Mouse (Mus musculus) ES-CJ7 (cell line): ENCODE measurements around the gene Chdh.

Source experiments
- DNase-seq: peaks from one replicate; pipeline ENCODE4 v3.0.0; 2011; ENCODE audit warnings: low read depth, low spot score

Gene Chdh

GRCm38 (mm10) chr14:30008733-30009575 is at the start of gene Chdh, which contains the start of gene Il17rb:
Chdh (plus strand) TSS chr14:30009023.
Il17rb (minus strand) TSS chr14:30008896.
- no peak for DNase-seq

GRCm38 (mm10) chr14:29967611-29968010 is 41.2 kb upstream of the Chdh start:
- DNase-seq: peak; percentile 27

GRCm38 (mm10) chr14:29968075-29968821 is 40.6 kb upstream of the Chdh start, which contains the start of gene Selenok:
Selenok (plus strand) TSS chr14:29968308.
- DNase-seq: peak; percentile 99

- no peak for DNase-seq
Measured at GRCm38 (mm10) chr14:29971446-29971845, 37.4 kb upstream of the Chdh start.

GRCm38 (mm10) chr14:29971993-29972392 is 36.8 kb upstream of the Chdh start:
- no peak for DNase-seq

GRCm38 (mm10) chr14:29976927-29977326 is 31.9 kb upstream of the Chdh start:
- DNase-seq: no peak

- DNase-seq: peak; percentile 86
Measured at GRCm38 (mm10) chr14:29978254-29979204, 30.3 kb upstream of the Chdh start, which contains the start of gene Actr8. Actr8 (plus strand) TSS chr14:29978337.

- DNase-seq: peak; percentile 74
Measured at GRCm38 (mm10) chr14:29980447-29981205, 28.2 kb upstream of the Chdh start.

- no peak for DNase-seq
Measured at GRCm38 (mm10) chr14:29986096-29986495, 22.7 kb upstream of the Chdh start.

GRCm38 (mm10) chr14:29987276-29987675 is 21.5 kb upstream of the Chdh start:
- DNase-seq: no peak

GRCm38 (mm10) chr14:29987739-29988138 is 21.1 kb upstream of the Chdh start:
- no peak for DNase-seq

- no peak for DNase-seq
Measured at GRCm38 (mm10) chr14:29988337-29988736, 20.5 kb upstream of the Chdh start.

- DNase-seq: no peak
Measured at GRCm38 (mm10) chr14:29994976-29995375, 13.8 kb upstream of the Chdh start.

- DNase-seq: no peak
Measured at GRCm38 (mm10) chr14:29996000-29996751, 12.6 kb upstream of the Chdh start.

GRCm38 (mm10) chr14:29997345-29997744 is 11.5 kb upstream of the Chdh start:
- no peak for DNase-seq

GRCm38 (mm10) chr14:29998747-29999474 is 9.9 kb upstream of the Chdh start:
- DNase-seq: peak; percentile 10

GRCm38 (mm10) chr14:29999475-29999811 is 9.4 kb upstream of the Chdh start:
- DNase-seq: no peak

- no peak for DNase-seq
Measured at GRCm38 (mm10) chr14:30009864-30010560, 1.2 kb downstream of the Chdh start.
